9 mouse cellular contexts compared by ENCODE assay signal in genomic region chr2:121806171-121806943, GRCm38 (mm10). TPM values are rescaled to one million over a fixed set of nuclear protein-coding genes. Genes with fewer than 3 reads are reported as not detected.
A peak's percentile ranks its signal among the peaks of the same experiment; 100 is the strongest.
DNase-seq lines count a peak whose midpoint lies in the region; ATAC-seq lines count a peak whose summit lies in the region.
"Had no signal": no experiment of that assay in that cellular context is flagged by ENCODE, and none has a peak within 500 bp of the region (broad histone marks: within the 10 kb centered on the region; RNA-seq: fewer than 3 reads in every experiment).

No protein-coding gene starts in this region.

- H3K36me3 ChIP-seq in embryonic facial prominence, embryonic 11.5 days (replicated peaks; ENCODE audit: control insufficient read depth, insufficient read depth, low read depth, low read length) = no peaks in the 10 kb centered on the region
- H3K36me3 ChIP-seq in hindbrain, embryonic 11.5 days (ENCODE audit: control insufficient read depth, insufficient read depth, low read length) = no peaks in the 10 kb centered on the region
- H3K36me3 ChIP-seq in limb, embryonic 12.5 days = no peaks in the 10 kb centered on the region
- no peaks in the 10 kb centered on the region for H3K36me3 ChIP-seq in neural tube, embryonic 15.5 days

- peak overlapping the region; percentile 66 for H3K4me3 ChIP-seq in embryonic facial prominence, embryonic 11.5 days (ENCODE audit: low read depth, low read length)
- peak overlapping the region; percentile 80 for H3K4me3 ChIP-seq in hindbrain, embryonic 11.5 days (ENCODE audit: low read depth, low read length)
- H3K4me3 ChIP-seq in limb, embryonic 12.5 days (replicated peaks) = peak overlapping the region; percentile 70
- H3K4me3 ChIP-seq in neural tube, embryonic 15.5 days (replicated peaks) = peak overlapping the region; percentile 78

- H3K4me1 ChIP-seq in embryonic facial prominence, embryonic 11.5 days (ENCODE audit: control insufficient read depth, insufficient read depth, low read length) = peaks cover 3% of the 10 kb centered on the region; the same call in 1 of the 2 replicates
- peaks cover 3% of the 10 kb centered on the region; the same call in 1 of the 2 replicates for H3K4me1 ChIP-seq in hindbrain, embryonic 11.5 days (replicated peaks; ENCODE audit: control insufficient read depth, insufficient read depth, low read length)
- peaks cover 14% of the 10 kb centered on the region for H3K4me1 ChIP-seq in limb, embryonic 12.5 days (replicated peaks)
- peaks cover 20% of the 10 kb centered on the region for H3K4me1 ChIP-seq in neural tube, embryonic 15.5 days

- H3K9me3 ChIP-seq in embryonic facial prominence, embryonic 11.5 days (replicated peaks; ENCODE audit: control insufficient read depth, low read length) = no peaks in the 10 kb centered on the region
- no peaks in the 10 kb centered on the region for H3K9me3 ChIP-seq in hindbrain, embryonic 11.5 days (ENCODE audit: control insufficient read depth, low read length)
- H3K9me3 ChIP-seq in limb, embryonic 12.5 days = no peaks in the 10 kb centered on the region
- no peaks in the 10 kb centered on the region for H3K9me3 ChIP-seq in neural tube, embryonic 15.5 days (replicated peaks)

- peak; percentile 88 for ATAC-seq in embryonic facial prominence, embryonic 11.5 days (replicated peaks; ENCODE audit: insufficient number of reproducible peaks, low FRiP score, low TSS enrichment, low read depth)
- ATAC-seq in hindbrain, embryonic 11.5 days (ENCODE audit: low FRiP score) = peak; percentile 87
- peak; percentile 83 for ATAC-seq in limb, embryonic 12.5 days (ENCODE audit: insufficient number of reproducible peaks, insufficient read depth, low FRiP score, low TSS enrichment, low read depth)
- peak; percentile 79 for ATAC-seq in neural tube, embryonic 15.5 days (ENCODE audit: low FRiP score)

- DNase-seq in left cerebral cortex, adult 18-20 months (ENCODE audit: low spot score in 2 of 2) = peak; percentile 39 to 46
- DNase-seq in left cerebral cortex, adult 11 months (ENCODE audit: low spot score) = no peak
- peak; percentile 74 for DNase-seq in adrenal gland, adult 2 months
- DNase-seq in embryonic facial prominence, embryonic 11.5 days (ENCODE audit: low spot score) = peak; percentile 28
- peak; percentile 78 for DNase-seq in hindbrain, embryonic 11.5 days (ENCODE audit: low spot score)
- DNase-seq in natural killer cell, adult 2 months (ENCODE audit: low spot score in 2 of 2) = no peak

- peaks cover 18% of the 10 kb centered on the region for H3K27me3 ChIP-seq in embryonic facial prominence, embryonic 11.5 days (ENCODE audit: control insufficient read depth, insufficient read depth, low read length)
- no peaks in the 10 kb centered on the region for H3K27me3 ChIP-seq in hindbrain, embryonic 11.5 days (ENCODE audit: control insufficient read depth, insufficient read depth, low read length)
- peaks cover 36% of the 10 kb centered on the region for H3K27me3 ChIP-seq in limb, embryonic 12.5 days
- no peaks in the 10 kb centered on the region for H3K27me3 ChIP-seq in neural tube, embryonic 15.5 days (replicated peaks)

- WGBS in embryonic facial prominence, embryonic 11.5 days = 1% methylated on average over 55 of the region's 90 CpGs
- WGBS in hindbrain, embryonic 11.5 days = under 1% methylated on average over 55 of the region's 90 CpGs
- WGBS in limb, embryonic 12.5 days = under 1% methylated on average over 65 of the region's 90 CpGs
- under 1% methylated on average over 63 of the region's 90 CpGs for WGBS in neural tube, embryonic 15.5 days

- H3K4me2 ChIP-seq in embryonic facial prominence, embryonic 11.5 days (ENCODE audit: low read depth, low read length) = peak overlapping the region; percentile 77
- peak overlapping the region; percentile 92 for H3K4me2 ChIP-seq in hindbrain, embryonic 11.5 days (replicated peaks; ENCODE audit: low read depth, low read length)
- peak overlapping the region; percentile 93 for H3K4me2 ChIP-seq in limb, embryonic 12.5 days
- peak overlapping the region; percentile 90 for H3K4me2 ChIP-seq in neural tube, embryonic 15.5 days

- H3K9ac ChIP-seq in embryonic facial prominence, embryonic 11.5 days (replicated peaks; ENCODE audit: low read length) = peak overlapping the region; percentile 59
- peak overlapping the region; percentile 91 for H3K9ac ChIP-seq in hindbrain, embryonic 11.5 days (ENCODE audit: low read depth, low read length)
- H3K9ac ChIP-seq in limb, embryonic 12.5 days (replicated peaks) = peak overlapping the region; percentile 69
- peak overlapping the region; percentile 83 for H3K9ac ChIP-seq in neural tube, embryonic 15.5 days (replicated peaks)

- 0 out of 2 replicates have a peak overlapping the region, but pooled peaks have one; percentile 59 for H3K27ac ChIP-seq in embryonic facial prominence, embryonic 11.5 days (replicated peaks; ENCODE audit: low read depth, low read length)
- peak overlapping the region; percentile 91 for H3K27ac ChIP-seq in hindbrain, embryonic 11.5 days (ENCODE audit: low read depth, low read length)
- 0 out of 2 replicates have a peak overlapping the region, but pooled peaks have one; percentile 17 for H3K27ac ChIP-seq in limb, embryonic 12.5 days
- H3K27ac ChIP-seq in neural tube, embryonic 15.5 days (replicated peaks) = peak overlapping the region; percentile 97

RNA-seq across cellular contexts. Expression of gene Frmd5, which starts 0.5 kb away (rescaled TPM):
- total RNA-seq in left cerebral cortex, adult 18-20 months (2021) = 10 to 100 TPM; 51.7 to 53.0 TPM
- total RNA-seq in adrenal gland, adult 2 months (2021) = 100 to 1,000 TPM in 1 of 2 experiments, 10 to 100 TPM in 1; 60.0 to 191 TPM
- 124 and 173 TPM in 2 replicates for polyA plus RNA-seq in adrenal gland, adult 2 months (2012; rRNA removed)
- polyA plus RNA-seq in embryonic facial prominence, embryonic 11.5 days (2014; fragmentation: Nextera tagmentation; extraction: Ambion mirVana) = 4.3 and 4.9 TPM in 2 replicates
- 17.9 and 18.5 TPM in 2 replicates for polyA plus RNA-seq in hindbrain, embryonic 11.5 days (2014; fragmentation: Nextera tagmentation; extraction: Ambion mirVana)
- polyA plus RNA-seq in limb, embryonic 12.5 days (2016; fragmentation: Nextera tagmentation; extraction: Ambion mirVana) = 3.8 and 3.9 TPM in 2 replicates
- polyA plus RNA-seq in neural tube, embryonic 15.5 days (2015; fragmentation: Nextera tagmentation; extraction: Ambion mirVana) = 20.2 and 24.1 TPM in 2 replicates
- total RNA-seq: neutrophil, adult 5-6 weeks had no signal

Comparison
In these comparisons a context has a peak if more than half of its experiments do, and no peak if none do; other contexts are left out.
1. DNase-seq: peak in left cerebral cortex, adult 18-20 months (2 of 2), adrenal gland, adult 2 months (single experiment), embryonic facial prominence, embryonic 11.5 days (single experiment) and hindbrain, embryonic 11.5 days (single experiment); none in left cerebral cortex, adult 11 months (single experiment) and natural killer cell, adult 2 months (0 of 2).
2. H3K27ac ChIP-seq: peak in every context shown above with its lines; median percentile 97 in neural tube, embryonic 15.5 days; 91 in hindbrain, embryonic 11.5 days; 59 in embryonic facial prominence, embryonic 11.5 days; 17 in limb, embryonic 12.5 days.
3. Peak in every context shown above with its lines, with median percentiles within 50 percentile points of each other: ATAC-seq, H3K4me2 ChIP-seq, H3K4me3 ChIP-seq and H3K9ac ChIP-seq.